8 mouse cellular contexts compared by ENCODE assay signal in genomic region chr7:4792278-4793212, GRCm38 (mm10). TPM values are rescaled to one million over a fixed set of nuclear protein-coding genes. Genes with fewer than 3 reads are reported as not detected.
DNase-seq lines count a peak whose midpoint lies in the region; ATAC-seq and TF ChIP-seq lines count a peak whose summit lies in the region.

Gene Rpl28, plus strand, starts transcription at chr7:4792874.

- peak within 1 kb of the TSS; percentile 98 for H3K9ac ChIP-seq in ES-Bruce4 (ENCODE audit: low read depth, poor library complexity, severe bottlenecking)
- H3K9ac ChIP-seq in forebrain, embryonic 14.5 days (ENCODE audit: low read length) = peak within 1 kb of the TSS; percentile 87
- H3K9ac ChIP-seq in neural tube, embryonic 15.5 days (replicated peaks) = peak within 1 kb of the TSS; percentile 95

- intact Hi-C loops in heart, postnatal 14 days (cut with DNase I) = loop anchor here (2.0 to 10.0 kb wide), 4 partner anchors 110 to 348 kb away; partner anchors contain the start of gene Rdh13

- no peaks in the 10 kb centered on the region for H3K4me1 ChIP-seq in ES-Bruce4 (ENCODE audit: control insufficient read depth, insufficient read depth, low read length)
- 0 out of 2 replicates have a peak, but pooled peaks cover 4% of the 10 kb centered on the region for H3K4me1 ChIP-seq in forebrain, embryonic 14.5 days (ENCODE audit: control insufficient read depth, insufficient read depth, low read length)
- H3K4me1 ChIP-seq in neural tube, embryonic 15.5 days = peaks cover 30% of the 10 kb centered on the region

- H3K4me3 ChIP-seq in ES-Bruce4 (ENCODE audit: low read depth, low read length) = peak within 1 kb of the TSS; percentile 99
- H3K4me3 ChIP-seq in forebrain, embryonic 14.5 days (ENCODE audit: low read depth, low read length) = peak within 1 kb of the TSS; percentile 63
- H3K4me3 ChIP-seq in neural tube, embryonic 15.5 days (replicated peaks) = peak within 1 kb of the TSS; percentile 88

- no peaks in the 10 kb centered on the region for H3K9me3 ChIP-seq in ES-Bruce4 (replicated peaks; ENCODE audit: control insufficient read depth, insufficient read depth, low read length, poor library complexity, severe bottlenecking)
- H3K9me3 ChIP-seq in forebrain, embryonic 14.5 days (replicated peaks; ENCODE audit: control insufficient read depth, low read length) = no peaks in the 10 kb centered on the region
- H3K9me3 ChIP-seq in neural tube, embryonic 15.5 days (replicated peaks) = no peaks in the 10 kb centered on the region

- no peaks in the 10 kb centered on the region for H3K27me3 ChIP-seq in ES-Bruce4 (ENCODE audit: control insufficient read depth, insufficient read depth, low read length, poor library complexity, severe bottlenecking)
- 0 out of 2 replicates have a peak, but pooled peaks cover 4% of the 10 kb centered on the region for H3K27me3 ChIP-seq in forebrain, embryonic 14.5 days (replicated peaks; ENCODE audit: control insufficient read depth, insufficient read depth, low read length)
- peaks cover 6% of the 10 kb centered on the region; the same call in 1 of the 2 replicates for H3K27me3 ChIP-seq in neural tube, embryonic 15.5 days (replicated peaks)

- no peak for TF ChIP-seq EP300 in ES-Bruce4 (IDR thresholded peaks at IDR 0.05; ENCODE audit: insufficient read depth, low read depth, low read length)

- peaks cover 42% of the 10 kb centered on the region for H3K36me3 ChIP-seq in ES-Bruce4 (ENCODE audit: control insufficient read depth, insufficient read depth, low read length, poor library complexity, severe bottlenecking)
- peaks cover 35% of the 10 kb centered on the region for H3K36me3 ChIP-seq in forebrain, embryonic 14.5 days (ENCODE audit: control insufficient read depth, insufficient read depth, low read length)
- peaks cover 34% of the 10 kb centered on the region for H3K36me3 ChIP-seq in neural tube, embryonic 15.5 days

- peak; percentile 87 for ATAC-seq in cerebellum, adult (ENCODE audit: insufficient number of reproducible peaks, low FRiP score, low TSS enrichment)
- ATAC-seq in forebrain, embryonic 14.5 days = peak; percentile 92
- peak; percentile 93 for ATAC-seq in neural tube, embryonic 15.5 days (ENCODE audit: low FRiP score)

- peak; percentile 83 for TF ChIP-seq POLR2A in ES-Bruce4 (IDR thresholded peaks at IDR 0.05; ENCODE audit: insufficient read depth, low read length)

- H3K27ac ChIP-seq in ES-Bruce4 (ENCODE audit: insufficient read depth, low read length) = peak within 1 kb of the TSS; percentile 97
- H3K27ac ChIP-seq in forebrain, embryonic 14.5 days (ENCODE audit: low read depth, low read length) = peak within 1 kb of the TSS; percentile 80
- H3K27ac ChIP-seq in neural tube, embryonic 15.5 days (replicated peaks) = peak within 1 kb of the TSS; percentile 90

- no peak for TF ChIP-seq CTCF in ES-Bruce4 (IDR thresholded peaks at IDR 0.05; ENCODE audit: low read depth, low read length)

- peak; percentile 99 for DNase-seq in forebrain, embryonic 14.5 days (ENCODE audit: low spot score)
- peak; percentile 92 to 94 for DNase-seq in heart, postnatal 14 days
- peak; percentile 96 for DNase-seq in layer of hippocampus, adult 11-12 months (ENCODE audit: low spot score)
- DNase-seq in lung, adult 18-20 months = peak; percentile 96 to 98
- peak; percentile 95 for DNase-seq in testis, postnatal 14 days (ENCODE audit: low spot score)

- 2% methylated on average over 54 of the region's 54 CpGs for WGBS in forebrain, embryonic 14.5 days
- WGBS in neural tube, embryonic 15.5 days = 1% methylated on average over 54 of the region's 54 CpGs

- H3K4me2 ChIP-seq in forebrain, embryonic 14.5 days (ENCODE audit: low read length) = peak within 1 kb of the TSS; percentile 80
- peak within 1 kb of the TSS; percentile 71 for H3K4me2 ChIP-seq in neural tube, embryonic 15.5 days

RNA-seq across cellular contexts. Expression of gene Rpl28, which starts in this region (rescaled TPM):
- polyA plus RNA-seq in ES-Bruce4 (2011; ENCODE audit: insufficient read depth, insufficient read length, low read depth, missing spikeins) = 969 and 977 TPM in 2 replicates
- 179 and 182 TPM in 2 replicates for polyA plus RNA-seq in forebrain, embryonic 14.5 days (2014; fragmentation: Nextera tagmentation; extraction: Ambion mirVana)
- 100 to 1,000 TPM; 469 to 532 TPM for total RNA-seq in heart, postnatal 14 days (2021)
- 224 and 255 TPM in 2 replicates for polyA plus RNA-seq in neural tube, embryonic 15.5 days (2015; fragmentation: Nextera tagmentation; extraction: Ambion mirVana)

Comparison
In these comparisons a context has a peak if more than half of its experiments do, and no peak if none do; other contexts are left out.
1. Peak in every context shown above with its lines: DNase-seq, ATAC-seq, H3K4me3 ChIP-seq and H3K27ac ChIP-seq.